Mouse (Mus musculus) NIH3T3 (cell line): Measurements from ENCODE around the gene Stk19.
"Not testable (repeated sequence)": the region's sequence is repeated elsewhere in the genome, so short reads cannot be mapped to it uniquely, and the experiment has no call there.

ENCODE experiments used
- DNase-seq: peaks from one replicate; pipeline ENCODE4 v3.0.0-alpha.2; 2012; ENCODE audit warnings: low read depth

Stk19 gene

DNA sequence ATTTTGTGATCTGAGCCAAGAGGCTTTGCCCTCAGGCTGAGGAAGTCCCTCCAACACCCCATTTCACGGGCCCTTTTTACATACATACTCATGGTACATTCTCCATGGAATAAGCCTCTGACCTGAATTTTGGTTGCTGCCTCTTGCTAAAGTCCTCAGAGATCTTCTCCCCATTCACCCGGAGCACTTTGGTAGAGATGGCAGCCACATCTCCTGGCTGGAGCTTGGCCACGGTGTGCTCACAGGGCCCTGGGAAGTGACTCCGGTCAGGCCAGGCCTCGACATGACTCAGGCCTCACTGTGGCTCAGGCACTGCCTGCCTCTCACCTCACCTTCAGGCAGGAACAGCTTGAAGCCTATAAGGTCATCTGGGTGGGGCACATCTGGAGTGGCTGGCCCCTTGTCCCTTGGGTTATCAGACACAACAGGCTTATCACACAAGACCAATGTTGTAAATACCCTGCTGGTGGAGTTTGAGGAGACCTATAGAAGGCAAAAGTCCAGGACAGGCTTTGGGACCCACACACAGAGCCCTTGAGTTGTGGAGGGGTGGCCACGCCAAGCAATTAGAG is 4.1 kb upstream of the Stk19 start:
- no peak for DNase-seq

- DNase-seq: no peak
Observed at GRCm38 (mm10) chr17:34838785-34839184, 2.0 kb upstream of the Stk19 start.

GRCm38 (mm10) chr17:34837464-34838324 is 949 bp upstream of the Stk19 start:
- no peak for DNase-seq

DNA sequence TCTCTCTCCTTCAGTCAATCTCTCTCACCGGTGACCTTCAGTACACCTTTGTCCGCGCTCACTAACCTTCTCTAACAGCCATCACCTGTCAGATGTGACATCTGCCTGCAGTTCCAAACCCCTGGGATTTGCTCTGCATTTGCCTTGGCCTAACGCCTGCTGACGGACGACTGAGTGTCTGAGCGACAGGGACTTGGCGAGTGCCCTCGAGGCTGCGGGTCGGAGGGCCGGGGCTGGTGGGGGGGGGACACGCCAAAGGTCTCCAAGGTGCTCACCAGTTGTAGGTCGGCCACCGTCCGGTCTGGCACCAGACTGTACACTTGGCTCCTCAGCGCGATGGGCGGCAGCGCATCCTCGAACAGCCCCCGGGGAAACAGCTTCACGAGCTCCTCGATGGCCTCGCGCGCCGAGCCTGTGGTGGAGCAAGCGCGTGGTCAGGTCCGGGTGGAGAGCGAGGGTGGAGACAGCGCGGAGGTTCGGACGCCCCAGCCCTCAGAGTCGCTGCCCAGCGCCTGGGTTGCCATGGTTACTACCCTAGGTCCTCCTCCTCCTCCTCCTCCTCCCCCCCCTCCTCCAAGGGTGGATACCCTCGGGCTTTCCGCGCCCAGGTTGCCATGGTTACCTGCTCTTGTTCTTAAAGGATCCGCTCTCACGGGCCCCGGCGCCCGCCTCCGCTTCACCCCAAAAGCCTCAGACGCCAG is 440 bp downstream of the Stk19 start:
- no peak for DNase-seq

DNA sequence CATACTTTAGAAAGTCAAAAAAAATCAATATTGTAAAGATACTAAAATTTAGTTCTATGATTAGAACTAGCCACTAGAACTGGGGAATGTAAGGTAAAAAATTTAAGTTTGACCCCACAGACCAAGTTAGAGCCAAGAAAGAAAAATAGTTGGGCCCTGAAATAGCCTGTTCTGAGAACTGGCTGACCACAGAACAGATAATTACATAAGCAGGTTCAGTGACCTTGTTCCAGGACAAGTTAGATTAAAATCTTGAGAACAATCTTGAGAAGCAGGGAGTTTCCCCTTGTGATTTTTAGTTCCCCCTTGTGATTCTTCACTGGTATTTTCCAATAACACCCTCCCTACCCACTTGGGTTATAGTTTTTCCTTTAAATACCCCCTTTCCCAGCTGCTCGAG is 6.0 kb downstream of the Stk19 start:
- not testable (repeated sequence) for DNase-seq

- DNase-seq: no peak
Observed at GRCm38 (mm10) chr17:34814818-34815370, 21.9 kb downstream of the Stk19 start.

DNA sequence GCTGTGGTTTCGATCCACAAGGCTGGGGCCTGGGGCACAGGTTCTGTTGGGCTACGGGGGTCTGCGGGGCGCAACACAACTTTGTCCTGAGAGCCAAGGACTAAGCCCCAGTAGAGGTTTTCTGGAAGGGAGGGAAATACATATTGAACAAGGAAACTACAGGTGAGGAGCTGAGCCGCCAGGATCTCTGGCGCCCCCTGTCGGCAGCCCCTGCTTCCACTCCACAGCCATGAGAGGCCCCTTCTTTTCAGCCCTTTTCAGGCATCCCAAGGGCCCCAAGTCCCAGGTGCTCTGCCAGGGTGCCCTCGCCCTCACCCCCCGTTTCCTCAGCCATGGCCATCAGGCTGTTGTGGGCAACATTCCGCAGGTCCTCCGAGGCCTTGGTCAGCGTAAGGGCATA is 23.0 kb downstream of the Stk19 start:
- DNase-seq: peak; percentile 68

DNA sequence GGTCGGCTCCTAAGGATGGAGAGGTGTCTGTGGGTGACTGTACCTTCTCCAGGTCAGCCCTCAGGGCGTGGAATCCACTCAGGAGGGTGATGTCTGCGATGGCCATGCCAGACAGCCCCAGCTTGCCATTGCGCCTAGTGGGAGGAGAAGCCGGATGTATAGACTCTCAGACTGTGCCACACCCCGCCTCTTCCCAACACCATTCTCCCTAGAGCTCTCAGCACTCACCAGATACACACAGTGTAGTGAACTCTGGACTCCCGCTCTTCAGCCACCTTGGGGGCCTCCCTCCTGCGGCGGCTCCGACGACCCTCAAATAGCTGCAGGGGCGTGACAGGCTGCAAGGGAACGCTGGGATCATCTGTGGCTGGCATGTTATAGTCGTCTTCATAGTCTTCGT is 25.5 kb downstream of the Stk19 start:
- DNase-seq: no peak

GRCm38 (mm10) chr17:34810811-34811210 is 25.9 kb downstream of the Stk19 start:
- not testable (repeated sequence) for DNase-seq

GRCm38 (mm10) chr17:34810411-34810810 is 26.3 kb downstream of the Stk19 start:
- not testable (repeated sequence) for DNase-seq

GRCm38 (mm10) chr17:34808599-34809205 is 28.0 kb downstream of the Stk19 start:
- DNase-seq: no peak

GRCm38 (mm10) chr17:34807176-34807575 is 29.6 kb downstream of the Stk19 start:
- no peak for DNase-seq

DNA sequence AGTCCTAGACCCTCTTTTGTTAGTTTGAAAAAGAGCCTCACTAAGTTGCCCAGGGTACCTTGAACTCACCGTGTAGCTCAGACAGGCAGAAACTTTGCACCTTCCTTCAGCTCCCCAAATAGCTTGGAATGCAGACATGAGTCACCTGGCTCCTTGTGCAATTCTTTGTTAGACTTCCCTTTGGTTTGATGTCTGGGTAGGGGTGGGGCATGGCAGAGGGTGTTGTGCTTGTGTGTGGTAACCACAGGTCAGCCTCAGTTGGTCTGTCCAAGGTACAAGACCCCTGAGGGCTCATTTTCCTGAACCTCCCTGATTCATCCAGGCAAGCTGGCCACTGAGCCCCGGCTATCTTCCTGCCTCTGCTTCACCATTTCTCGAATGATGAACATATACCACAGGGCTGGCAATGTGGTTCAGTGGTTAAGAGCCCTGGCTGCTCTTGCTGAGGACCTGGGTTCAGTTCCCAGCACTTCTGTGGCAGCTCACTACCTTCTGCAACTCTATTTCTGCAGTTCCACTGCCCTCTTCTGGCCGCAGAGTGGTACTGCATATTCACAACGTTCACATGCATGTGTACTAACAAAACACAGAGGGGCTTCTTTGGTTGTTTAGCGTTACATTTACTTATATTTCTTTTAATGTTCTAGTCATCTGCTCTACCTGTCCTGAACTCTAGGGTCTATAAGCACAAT is 31.7 kb downstream of the Stk19 start:
- peak; percentile 31 for DNase-seq

DNA sequence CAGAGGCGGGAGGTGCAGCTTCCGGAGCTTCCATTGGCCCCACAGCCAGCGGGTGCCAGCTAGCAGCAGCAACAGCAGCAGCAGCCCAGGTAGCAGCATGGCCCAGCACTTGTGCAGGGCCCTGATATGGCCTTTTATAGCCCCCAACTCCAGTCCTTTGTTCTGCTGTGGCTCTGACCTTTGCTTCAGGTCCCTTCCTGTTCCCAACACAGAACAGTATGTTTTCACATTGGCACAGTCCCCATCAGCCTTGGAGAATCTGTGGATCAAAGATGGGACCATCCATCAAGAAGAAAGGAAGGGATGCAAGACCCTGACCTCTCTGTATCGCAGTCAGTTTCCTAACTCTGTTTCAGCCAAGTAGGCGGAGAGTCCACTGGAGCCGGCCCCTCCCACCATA is 32.4 kb downstream of the Stk19 start, which contains the start of gene Cyp21a1:
TSS of gene Cyp21a1 (minus strand) at position 261 of the 400 bp plus-strand sequence.
- not testable (repeated sequence) for DNase-seq

- DNase-seq: not testable (repeated sequence)
Observed at GRCm38 (mm10) chr17:34803367-34803766, 33.4 kb downstream of the Stk19 start.

DNA sequence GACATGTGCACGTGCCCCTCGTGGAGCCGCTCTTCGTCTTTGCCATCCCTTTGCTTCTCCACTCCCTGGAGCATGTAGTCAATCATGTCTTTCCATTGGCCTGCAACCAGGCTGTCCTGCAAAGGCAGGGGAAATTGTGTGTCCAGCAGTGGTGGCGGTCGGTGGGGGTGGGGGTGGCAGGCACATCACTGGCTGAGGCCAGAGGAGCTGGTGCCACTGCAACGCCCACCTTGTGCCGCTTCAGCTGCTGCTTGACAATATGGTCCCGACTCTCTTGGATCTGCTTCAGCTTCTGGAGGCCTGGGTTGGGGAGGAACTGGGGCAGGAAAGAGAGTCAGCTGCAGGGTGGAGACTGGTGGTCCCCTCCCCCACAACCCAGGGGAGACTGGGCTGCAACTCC is 34.0 kb downstream of the Stk19 start:
- not testable (repeated sequence) for DNase-seq

DNA sequence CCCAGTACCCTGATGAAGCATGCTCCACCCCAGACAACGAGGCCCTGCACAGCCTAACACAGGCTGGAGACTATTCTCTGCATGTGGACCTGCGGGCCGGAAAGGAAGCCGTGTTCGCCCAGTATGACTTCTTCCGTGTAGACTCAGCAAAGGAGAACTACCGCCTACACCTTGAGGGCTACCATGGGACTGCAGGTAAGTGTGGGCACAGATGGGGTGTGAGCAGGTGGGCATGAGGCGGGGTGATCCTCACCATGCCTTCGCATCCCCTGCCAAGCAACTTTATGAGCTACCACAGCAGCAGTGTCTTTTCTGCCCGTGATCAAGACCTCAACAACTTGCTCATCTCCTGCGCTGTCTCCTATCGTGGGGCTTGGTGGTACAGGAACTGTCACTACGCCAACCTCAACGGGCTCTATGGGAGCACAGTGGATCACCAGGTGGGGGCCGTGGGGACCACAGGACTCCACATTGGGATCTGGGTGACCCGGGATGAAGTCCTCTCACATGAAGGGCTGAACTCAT is 35.9 kb downstream of the Stk19 start:
- DNase-seq: not testable (repeated sequence)

DNA sequence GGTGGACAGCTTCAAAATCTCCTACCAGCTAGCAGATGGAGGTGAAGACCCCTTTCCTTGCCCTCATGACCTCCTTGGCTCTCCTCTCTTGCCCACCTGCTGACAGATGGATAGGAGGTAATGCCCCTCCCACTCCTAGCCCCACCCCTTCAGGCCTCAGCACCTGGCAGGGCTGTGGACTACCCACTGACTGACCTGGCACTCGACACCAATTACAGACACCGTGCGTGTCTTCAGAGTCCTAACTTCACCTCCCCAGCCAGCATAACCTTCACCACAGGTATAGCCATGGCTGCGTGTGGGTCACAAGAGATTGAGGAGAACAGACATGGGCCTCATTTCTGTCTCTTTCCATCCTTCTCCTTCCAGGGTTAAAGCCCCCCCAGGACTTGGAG is 37.2 kb downstream of the Stk19 start:
- no peak for DNase-seq

GRCm38 (mm10) chr17:34798866-34799530 is 37.7 kb downstream of the Stk19 start:
- DNase-seq: no peak

DNA sequence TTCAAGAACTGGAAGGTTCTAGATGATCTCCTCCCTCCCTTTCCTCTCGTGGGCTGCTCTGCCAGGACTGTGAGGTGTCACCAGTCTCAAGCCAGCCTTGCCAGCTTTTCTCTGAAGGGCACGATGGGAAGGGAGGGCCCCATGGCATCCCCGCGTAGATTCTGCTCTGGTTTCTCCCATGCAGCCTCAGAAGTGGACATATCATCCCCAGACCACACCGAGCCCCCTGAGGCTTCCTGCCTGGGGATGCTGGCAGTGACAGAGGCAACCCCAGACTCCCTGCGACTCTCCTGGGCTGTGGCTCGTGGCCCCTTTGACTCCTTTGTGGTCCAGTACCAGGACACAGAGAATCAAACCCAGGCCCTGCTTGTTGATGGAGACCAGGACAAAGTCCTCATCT is 38.7 kb downstream of the Stk19 start:
- not testable (repeated sequence) for DNase-seq
